Mouse (Mus musculus) limb, embryonic 14.5 days (tissue): ENCODE data around the gene Gm28051. TPM values are rescaled to one million over a fixed set of nuclear protein-coding genes. Genes with fewer than 3 reads are reported as not detected.

Source experiments
- ATAC-seq: fragments of 200-750 bp; cut with Nextera tagmentation; 2 replicates; pipeline ENCODE4 v1.8.0; 2017; ENCODE audit warnings: low read depth, moderate number of reproducible peaks, moderate TSS enrichment; ENCODE audit not compliant: low FRiP score
- DNase-seq: peaks from one replicate; pipeline ENCODE4 v3.0.0-alpha.2; 2015; ENCODE audit warnings: low spot score
- H3K27ac ChIP-seq: fragments of 300-500 bp; sonication (generic); replicated peaks from 2 replicates; pipeline ENCODE4 v1.5.1; 2014; ENCODE audit warnings: low read depth, mild to moderate bottlenecking, low read length, moderate library complexity, mixed read lengths
- H3K27me3 ChIP-seq: fragments of 300-500 bp; sonication (generic); 2 replicates; pipeline ENCODE4 v1.6.1; 2014; ENCODE audit warnings: low read length, mixed read lengths; ENCODE audit not compliant: control insufficient read depth, insufficient read depth
- H3K36me3 ChIP-seq: fragments of 300-500 bp; sonication (generic); 2 replicates; pipeline ENCODE4 v1.6.1; 2014; ENCODE audit warnings: mild to moderate bottlenecking, low read length, moderate library complexity, mixed read lengths; ENCODE audit not compliant: control insufficient read depth, insufficient read depth
- H3K4me1 ChIP-seq: fragments of 300-500 bp; sonication (generic); 2 replicates; pipeline ENCODE4 v1.6.1; 2014; ENCODE audit warnings: antibody characterized with exemption, low read length, mixed read lengths; ENCODE audit not compliant: control insufficient read depth, insufficient read depth
- H3K4me2 ChIP-seq: fragments of 300-500 bp; sonication (generic); replicated peaks from 2 replicates; pipeline ENCODE4 v1.6.1; 2014; ENCODE audit warnings: low read depth, mild to moderate bottlenecking, low read length, moderate library complexity; ENCODE audit not compliant: severe bottlenecking
- H3K4me3 ChIP-seq: fragments of 300-500 bp; sonication (generic); replicated peaks from 2 replicates; pipeline ENCODE4 v1.5.1; 2014; ENCODE audit warnings: low read length
- H3K9ac ChIP-seq: fragments of 300-500 bp; sonication (generic); 2 replicates; pipeline ENCODE4 v1.6.1; 2014; ENCODE audit warnings: mild to moderate bottlenecking, low read depth, low read length, moderate library complexity; ENCODE audit not compliant: severe bottlenecking
- H3K9me3 ChIP-seq: fragments of 300-500 bp; sonication (generic); 2 replicates; pipeline ENCODE4 v1.6.1; 2016; ENCODE audit warnings: low read length; ENCODE audit not compliant: control insufficient read depth
- POLR2A ChIP-seq: fragments of 200-500 bp; IDR thresholded peaks from 2 replicates; pipeline ENCODE4 v1.8.0; 2012; ENCODE audit warnings: inconsistent platforms, mild to moderate bottlenecking, moderate library complexity, borderline replicate concordance; ENCODE audit not compliant: insufficient read depth, insufficient read length; ENCODE audit errors: extremely low read depth
- WGBS: fragments of 180-500 bp; shearing (Covaris S2); extraction: QIAGEN DNeasy Blood & Tissue Kit; methylation state at CpG from one replicate; pipeline ENCODE4 v1.1.7; 2014; 5-methylcytosine and 5-hydroxymethylcytosine counted together
- polyA plus RNA-seq, 2 experiments: library from polyadenylated mRNA; depleted of rRNA in 1 of 2; stranded (reverse) in 1 of 2; unstranded in 1 of 2; fragments of >200 nt; fragmentation: Nextera tagmentation in 1 of 2; extraction: Ambion mirVana in 1 of 2; gene quantifications; 2 replicates each; pipeline versions ENCODE4 v1.2.1 to v1.2.3; 2012 to 2014

Gene Gm28051
- polyA plus RNA-seq, 2 experiments = not detected

DNA sequence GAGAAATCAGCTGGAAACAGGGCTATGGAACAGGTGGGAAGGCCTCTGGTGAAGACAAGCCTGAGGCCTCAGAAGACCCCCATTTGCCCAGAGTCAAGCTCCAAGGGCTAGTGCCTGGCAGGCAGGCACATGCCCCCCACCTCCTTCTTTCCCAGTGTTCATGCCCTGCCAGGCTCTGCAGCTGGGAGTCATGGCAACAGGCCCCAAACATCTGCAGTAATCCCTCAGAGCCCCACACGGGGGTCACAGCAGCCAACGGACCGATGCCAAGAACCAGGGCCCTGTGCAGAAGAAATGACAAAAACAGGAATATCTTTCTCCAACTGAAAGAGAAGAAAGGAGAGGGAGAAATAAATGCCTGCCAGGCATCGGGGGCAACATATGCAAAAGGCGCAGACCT is 73.6 kb downstream of the Gm28051 start:
- TF ChIP-seq POLR2A = no peak
- Histone ChIP-seq H3K4me3 (no peak overlapping the region), H3K4me2 (no peak overlapping the region), H3K36me3 (no peaks in the 10 kb centered on the region), H3K27me3 (no peaks in the 10 kb centered on the region), H3K9ac (no peak overlapping the region), H3K9me3 (no peaks in the 10 kb centered on the region), H3K27ac (no peak overlapping the region), H3K4me1 (peaks cover 13% of the 10 kb centered on the region)
- no peak for ATAC-seq
- DNase-seq = no peak
- WGBS = 75% methylated on average over 5 of the region's 5 CpGs

DNA sequence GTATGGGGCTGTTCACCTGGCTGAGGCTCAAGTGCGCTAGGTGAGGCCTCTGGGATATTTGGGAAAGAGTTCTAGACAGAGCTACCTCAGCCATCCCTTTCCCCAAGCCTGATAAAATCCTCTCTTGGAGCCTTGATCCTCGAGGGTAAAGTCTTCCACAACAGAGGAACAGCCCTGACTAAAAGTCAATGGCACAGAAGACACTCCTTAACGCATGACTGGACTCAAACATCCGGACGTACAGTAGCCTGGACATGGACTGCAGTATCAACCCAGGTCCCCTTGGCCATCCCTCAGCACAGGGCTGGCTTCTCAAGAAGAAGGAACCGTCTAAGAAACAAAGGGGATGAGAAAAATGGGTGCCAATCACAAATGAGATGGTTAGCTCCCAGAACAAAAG is 74.1 kb downstream of the Gm28051 start:
- DNase-seq = no peak
- no peaks in the 10 kb centered on the region for H3K36me3 ChIP-seq
- TF ChIP-seq POLR2A = no peak
- no peak overlapping the region for H3K4me2 ChIP-seq
- no peak for ATAC-seq
- H3K9me3 ChIP-seq = no peaks in the 10 kb centered on the region
- no peaks in the 10 kb centered on the region for H3K27me3 ChIP-seq
- 87% methylated on average over 6 of the region's 6 CpGs for WGBS
- peaks cover 13% of the 10 kb centered on the region for H3K4me1 ChIP-seq
- no peak overlapping the region for H3K27ac ChIP-seq
- no peak overlapping the region for H3K9ac ChIP-seq
- no peak overlapping the region for H3K4me3 ChIP-seq

DNA sequence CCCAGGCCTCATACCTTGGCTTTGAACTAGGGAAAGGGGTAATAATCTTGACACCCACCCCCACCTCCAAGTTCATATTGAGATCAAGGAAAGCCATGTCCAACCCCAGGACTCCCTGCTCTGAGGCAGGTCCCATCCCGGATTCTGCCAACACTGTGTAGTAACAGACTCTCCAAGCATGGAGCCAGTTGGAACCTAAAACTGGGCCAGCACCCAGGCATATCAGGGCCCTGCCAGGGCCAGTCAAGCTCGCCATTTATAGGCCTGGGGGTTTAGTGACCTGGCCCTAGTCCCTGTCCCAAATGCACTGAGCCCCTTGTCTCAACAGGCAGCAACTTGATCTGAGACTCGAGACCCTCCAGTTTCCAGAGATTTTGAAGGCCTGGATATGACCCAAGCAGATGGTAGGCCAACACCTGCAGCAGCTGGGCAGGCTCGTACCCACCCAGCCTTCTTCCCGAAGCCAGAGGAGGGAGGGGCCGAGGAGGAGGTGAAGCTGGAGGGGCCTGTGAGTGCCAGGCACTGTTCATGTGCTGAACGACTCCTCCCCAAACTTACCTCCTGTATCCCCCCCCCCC is 74.8 kb downstream of the Gm28051 start:
- H3K9me3 ChIP-seq = no peaks in the 10 kb centered on the region
- no peak overlapping the region for H3K9ac ChIP-seq
- peaks cover 13% of the 10 kb centered on the region for H3K4me1 ChIP-seq
- H3K4me2 ChIP-seq = no peak overlapping the region
- H3K36me3 ChIP-seq = no peaks in the 10 kb centered on the region
- DNase-seq = no peak
- no peak for ATAC-seq
- H3K27me3 ChIP-seq = no peaks in the 10 kb centered on the region
- H3K27ac ChIP-seq = no peak overlapping the region
- TF ChIP-seq POLR2A = no peak
- no peak overlapping the region for H3K4me3 ChIP-seq
- 65% methylated on average over 7 of the region's 7 CpGs for WGBS

DNA sequence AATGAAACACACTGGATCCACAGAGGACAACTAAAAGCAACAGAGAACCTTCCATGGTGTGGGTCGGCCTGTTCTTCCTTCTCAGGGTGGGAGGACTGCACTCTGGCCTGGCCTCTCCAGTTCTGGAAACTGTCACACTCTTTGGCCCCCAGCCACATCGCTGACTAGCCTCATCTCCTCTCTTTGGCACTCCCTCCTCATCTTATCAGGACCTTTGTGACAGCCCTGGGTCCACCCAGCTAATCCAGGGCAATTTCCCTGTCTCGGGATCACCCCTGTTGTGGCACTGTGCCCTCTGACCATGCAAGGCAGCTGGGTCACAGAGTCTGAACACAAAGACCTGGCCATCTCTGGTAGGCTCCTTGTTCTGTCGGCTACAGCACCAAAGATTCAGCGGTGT is 75.5 kb downstream of the Gm28051 start:
- Histone ChIP-seq H3K4me1 (peaks cover 13% of the 10 kb centered on the region), H3K36me3 (no peaks in the 10 kb centered on the region), H3K4me3 (no peak overlapping the region), H3K9me3 (no peaks in the 10 kb centered on the region), H3K4me2 (no peak overlapping the region), H3K27me3 (no peaks in the 10 kb centered on the region), H3K9ac (no peak overlapping the region), H3K27ac (no peak overlapping the region)
- DNase-seq = no peak
- 82% methylated on average over 5 of the region's 5 CpGs for WGBS
- ATAC-seq = no peak
- no peak for TF ChIP-seq POLR2A

DNA sequence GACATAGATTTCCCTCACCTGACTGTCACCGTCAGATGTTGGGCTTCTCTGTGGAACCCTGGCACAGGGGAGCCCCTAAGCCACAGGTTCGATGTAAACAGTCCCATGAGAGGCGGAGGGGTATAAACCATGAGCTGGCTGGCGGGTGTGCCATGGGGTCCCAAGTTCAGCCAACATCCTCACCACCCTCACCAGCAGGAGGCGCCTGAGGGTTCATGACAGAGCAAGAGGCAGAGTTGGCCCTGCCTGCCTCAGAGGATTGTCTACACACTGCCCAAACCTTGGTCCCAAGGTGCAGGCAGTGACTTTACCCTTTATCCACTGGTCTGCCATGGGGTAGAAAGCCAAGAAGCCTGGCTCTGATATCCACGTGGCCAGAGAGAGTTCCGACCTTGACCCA is 76.0 kb downstream of the Gm28051 start:
- no peak overlapping the region for H3K4me2 ChIP-seq
- no peak for TF ChIP-seq POLR2A
- DNase-seq (no peak), ATAC-seq (no peak)
- no peak overlapping the region for H3K9ac ChIP-seq
- H3K27me3 ChIP-seq = no peaks in the 10 kb centered on the region
- no peaks in the 10 kb centered on the region for H3K36me3 ChIP-seq
- no peaks in the 10 kb centered on the region for H3K9me3 ChIP-seq
- no peak overlapping the region for H3K4me3 ChIP-seq
- 76% methylated on average over 7 of the region's 7 CpGs for WGBS
- H3K4me1 ChIP-seq = peaks cover 13% of the 10 kb centered on the region
- no peak overlapping the region for H3K27ac ChIP-seq

DNA sequence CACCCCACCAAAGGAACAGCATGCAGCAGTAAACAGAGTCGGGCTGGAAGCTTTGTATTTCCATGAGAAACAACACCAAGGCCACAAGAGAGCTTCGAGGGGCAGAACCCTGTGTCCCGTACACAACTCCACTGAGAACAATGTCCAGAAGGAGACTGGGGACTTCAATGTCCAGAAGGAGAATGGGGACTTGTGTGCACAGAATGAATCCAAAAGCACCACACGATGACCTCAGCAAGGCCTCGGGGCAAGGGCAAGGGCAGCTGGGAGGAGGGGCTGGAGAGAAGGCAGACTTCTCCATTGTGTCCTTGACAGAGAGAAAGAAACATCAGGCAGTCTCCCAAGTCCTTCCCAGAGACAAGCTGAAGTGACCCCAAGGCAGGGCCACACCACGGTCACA is 78.7 kb downstream of the Gm28051 start:
- Histone ChIP-seq H3K4me2 (no peak overlapping the region), H3K36me3 (peaks cover 7% of the 10 kb centered on the region; the same call in 1 of the 2 replicates), H3K9me3 (no peaks in the 10 kb centered on the region), H3K27ac (no peak overlapping the region), H3K27me3 (no peaks in the 10 kb centered on the region), H3K9ac (no peak overlapping the region), H3K4me1 (peaks cover 2% of the 10 kb centered on the region; the same call in 1 of the 2 replicates), H3K4me3 (no peak overlapping the region)
- DNase-seq (no peak), ATAC-seq (no peak)
- 74% methylated on average over 6 of the region's 6 CpGs for WGBS
- TF ChIP-seq POLR2A = no peak
